19 mouse cellular contexts compared by ENCODE assay signal in genomic region chr6:29082776-29083354, GRCm38 (mm10). TPM values are rescaled to one million over a fixed set of nuclear protein-coding genes. Genes with fewer than 3 reads are reported as not detected.
DNase-seq lines count a peak whose midpoint lies in the region; ATAC-seq and TF ChIP-seq lines count a peak whose summit lies in the region.
"Had no signal": no experiment of that assay in that cellular context is flagged by ENCODE, and none has a peak within 500 bp of the region (broad histone marks: within the 10 kb centered on the region; RNA-seq: fewer than 3 reads in every experiment).

No protein-coding gene starts in this region.

- H3K27me3 ChIP-seq in hindbrain, embryonic 12.5 days, result no peaks in the 10 kb centered on the region
- H3K27me3 ChIP-seq in hindbrain, postnatal 0 days (ENCODE audit: insufficient read depth, low read length), result no peaks in the 10 kb centered on the region
- no peaks in the 10 kb centered on the region for H3K27me3 ChIP-seq in embryonic facial prominence, embryonic 10.5 days (replicated peaks; ENCODE audit: low read depth, poor library complexity, severe bottlenecking)
- H3K27me3 ChIP-seq: embryonic facial prominence, embryonic 12.5 days had no signal

- no peak overlapping the region for H3K27ac ChIP-seq in hindbrain, embryonic 12.5 days
- H3K27ac ChIP-seq in hindbrain, postnatal 0 days, result no peak overlapping the region
- no peak overlapping the region for H3K27ac ChIP-seq in embryonic facial prominence, embryonic 10.5 days (replicated peaks)
- H3K27ac ChIP-seq: embryonic facial prominence, embryonic 12.5 days; liver, embryonic 14.5 days had no signal

- no peaks in the 10 kb centered on the region for H3K36me3 ChIP-seq in hindbrain, embryonic 12.5 days
- no peaks in the 10 kb centered on the region for H3K36me3 ChIP-seq in hindbrain, postnatal 0 days (ENCODE audit: insufficient read depth, low read length)
- H3K36me3 ChIP-seq in embryonic facial prominence, embryonic 10.5 days (replicated peaks), result no peaks in the 10 kb centered on the region
- H3K36me3 ChIP-seq: embryonic facial prominence, embryonic 12.5 days had no signal

- no peak for DNase-seq in hindbrain, postnatal 0 days (ENCODE audit: low spot score)
- peak; percentile 52 for DNase-seq in 3134 (ENCODE audit: extremely low read depth, insufficient read length, low spot score)
- peak; percentile 45 for DNase-seq in NIH3T3 (ENCODE audit: low read depth)
- peak; percentile 26 for DNase-seq in embryonic facial prominence, embryonic 10.5 days (ENCODE audit: low spot score)
- no peak for DNase-seq in heart, adult 9 months (ENCODE audit: low spot score in 2 of 2)
- no peak for DNase-seq in frontal cortex, postnatal 36 days (ENCODE audit: low spot score in 2 of 2)
- DNase-seq: cerebellum, adult 18-20 months; gastrocnemius, postnatal 14 days; kidney, postnatal 10 days; layer of hippocampus, postnatal 36 days; thymus, postnatal 14 days had no signal

- WGBS in hindbrain, embryonic 12.5 days, result 46% methylated on average over 9 of the region's 9 CpGs
- 39% methylated on average over 9 of the region's 9 CpGs for WGBS in hindbrain, postnatal 0 days
- 39% methylated on average over 9 of the region's 9 CpGs for WGBS in embryonic facial prominence, embryonic 10.5 days

- ATAC-seq in hindbrain, embryonic 12.5 days (ENCODE audit: low FRiP score), result peak; percentile 35; the same call in 1 of the 2 replicates
- no peak for ATAC-seq in hindbrain, postnatal 0 days
- no peak for ATAC-seq in CD4-positive, CD25-positive, alpha-beta regulatory T cell, adult 4 months
- ATAC-seq: forebrain, embryonic 16.5 days had no signal

- no peaks in the 10 kb centered on the region for H3K9me3 ChIP-seq in hindbrain, embryonic 12.5 days (replicated peaks)
- H3K9me3 ChIP-seq in hindbrain, postnatal 0 days (ENCODE audit: low read length), result no peaks in the 10 kb centered on the region
- no peaks in the 10 kb centered on the region for H3K9me3 ChIP-seq in embryonic facial prominence, embryonic 10.5 days
- H3K9me3 ChIP-seq: embryonic facial prominence, embryonic 12.5 days; megakaryocyte, embryonic 14.5 days had no signal

- TF ChIP-seq CTCF in hindbrain, postnatal 0 days (IDR thresholded peaks at IDR 0.05; ENCODE audit: low read depth), result no peak; the same call in 1 of the 2 replicates

- no peak overlapping the region for H3K4me3 ChIP-seq in hindbrain, embryonic 12.5 days
- no peak overlapping the region for H3K4me3 ChIP-seq in hindbrain, postnatal 0 days (ENCODE audit: low read length)
- no peak overlapping the region for H3K4me3 ChIP-seq in embryonic facial prominence, embryonic 10.5 days
- H3K4me3 ChIP-seq: embryonic facial prominence, embryonic 12.5 days; megakaryocyte, embryonic 14.5 days; myocyte had no signal

- H3K9ac ChIP-seq in hindbrain, embryonic 12.5 days, result no peak overlapping the region
- H3K9ac ChIP-seq in hindbrain, postnatal 0 days (replicated peaks; ENCODE audit: low read length), result no peak overlapping the region
- H3K9ac ChIP-seq: embryonic facial prominence, embryonic 12.5 days; liver, embryonic 14.5 days had no signal

- no peaks in the 10 kb centered on the region for H3K4me1 ChIP-seq in hindbrain, embryonic 12.5 days
- no peaks in the 10 kb centered on the region for H3K4me1 ChIP-seq in hindbrain, postnatal 0 days (ENCODE audit: insufficient read depth, low read length)
- peaks cover 20% of the 10 kb centered on the region for H3K4me1 ChIP-seq in embryonic facial prominence, embryonic 10.5 days
- H3K4me1 ChIP-seq: embryonic facial prominence, embryonic 12.5 days had no signal

- H3K4me2 ChIP-seq in hindbrain, embryonic 12.5 days (replicated peaks), result no peak overlapping the region
- H3K4me2 ChIP-seq in hindbrain, postnatal 0 days (ENCODE audit: low read depth, low read length), result no peak overlapping the region
- H3K4me2 ChIP-seq: embryonic facial prominence, embryonic 12.5 days had no signal

RNA-seq across cellular contexts. Expression of gene Lep, which starts 22.8 kb away (rescaled TPM):
- not detected in 2 replicates for polyA plus RNA-seq in hindbrain, embryonic 12.5 days (2016; fragmentation: Nextera tagmentation; extraction: Ambion mirVana)
- total RNA-seq in hindbrain, postnatal 0 days (2014; rRNA removed), result not detected in 2 replicates
- not detected in 2 replicates for polyA plus RNA-seq in hindbrain, postnatal 0 days (2015; fragmentation: Nextera tagmentation; extraction: Ambion mirVana)
- not detected in 2 replicates for polyA plus RNA-seq in embryonic facial prominence, embryonic 10.5 days (2016; fragmentation: Nextera tagmentation; extraction: Ambion mirVana)
- not detected for polyA plus RNA-seq in CD4-positive, CD25-positive, alpha-beta regulatory T cell, adult 4 months (2017; shearing (Covaris generic))
- total RNA-seq: layer of hippocampus, postnatal 36 days had no signal
- polyA plus RNA-seq: embryonic facial prominence, embryonic 12.5 days; forebrain, embryonic 16.5 days; heart, embryonic 14.5 days; liver, embryonic 14.5 days; myocyte had no signal

Comparison
In these comparisons a context has a peak if more than half of its experiments do, and no peak if none do; other contexts are left out.
1. DNase-seq: peak in 3134 (single experiment), NIH3T3 (single experiment) and embryonic facial prominence, embryonic 10.5 days (single experiment); none in hindbrain, postnatal 0 days (single experiment), heart, adult 9 months (0 of 2) and frontal cortex, postnatal 36 days (0 of 2).